8 mouse cellular contexts compared by ENCODE assay signal in genomic region chr17:34626062-34626772, GRCm38 (mm10). TPM values are rescaled to one million over a fixed set of nuclear protein-coding genes. Genes with fewer than 3 reads are reported as not detected.
DNase-seq lines count a peak whose midpoint lies in the region; ATAC-seq and TF ChIP-seq lines count a peak whose summit lies in the region.

No protein-coding gene starts in this region.

- TF ChIP-seq POLR2A in thymus, adult 2 months (IDR thresholded peaks at IDR 0.05; ENCODE audit: control insufficient read depth, extremely low read depth, insufficient read depth, low read length, poor library complexity), result no peak

- no peaks in the 10 kb centered on the region for H3K9me3 ChIP-seq in liver, embryonic 11.5 days (ENCODE audit: control insufficient read depth, low read length)

- peak; percentile 66 for DNase-seq in cerebellum, adult 9-11 months
- DNase-seq in cerebellum, adult 11 months, result no peak
- DNase-seq in thymus, adult 2 months, result no peak
- DNase-seq in thymus, postnatal 36 days, result no peak
- DNase-seq in liver, embryonic 11.5 days (ENCODE audit: low spot score), result no peak
- DNase-seq in testis, postnatal 10 days (ENCODE audit: low spot score), result peak; percentile 46
- DNase-seq in spleen, postnatal 10 days (ENCODE audit: low spot score in 2 of 2), result no peak
- no peak for DNase-seq in spleen, postnatal 36 days (ENCODE audit: low spot score in 2 of 2)

- no peak for TF ChIP-seq CTCF in thymus, adult 2 months (IDR thresholded peaks at IDR 0.05; ENCODE audit: borderline replicate concordance, control insufficient read depth, extremely low read depth, insufficient read depth, low read length, poor library complexity)

- no peaks in the 10 kb centered on the region for H3K27me3 ChIP-seq in thymus, adult 2 months (ENCODE audit: control insufficient read depth, insufficient read depth, low read length)
- H3K27me3 ChIP-seq in liver, embryonic 11.5 days (replicated peaks; ENCODE audit: control insufficient read depth, insufficient read depth, low read length), result peaks cover 30% of the 10 kb centered on the region

- H3K27ac ChIP-seq in thymus, adult 2 months (ENCODE audit: control insufficient read depth, insufficient read depth, low read length), result peak overlapping the region; percentile 89; the same call in 1 of the 2 replicates
- H3K27ac ChIP-seq in liver, embryonic 11.5 days (ENCODE audit: low read depth, low read length), result peak overlapping the region; percentile 67

- H3K36me3 ChIP-seq in thymus, adult 2 months (ENCODE audit: control insufficient read depth, insufficient read depth, low read length), result peaks cover 17% of the 10 kb centered on the region
- H3K36me3 ChIP-seq in liver, embryonic 11.5 days (ENCODE audit: control insufficient read depth, insufficient read depth, low read length), result peaks cover 12% of the 10 kb centered on the region

- WGBS in thymus, adult 2 months, result 72% methylated on average over 16 of the region's 16 CpGs
- WGBS in liver, embryonic 11.5 days, result 54% methylated on average over 16 of the region's 16 CpGs

- H3K4me3 ChIP-seq in thymus, adult 2 months (ENCODE audit: control insufficient read depth, insufficient read depth, low read length), result peak overlapping the region; percentile 89
- H3K4me3 ChIP-seq in liver, embryonic 11.5 days (ENCODE audit: low read depth, low read length), result peak overlapping the region; percentile 80

- peak overlapping the region; percentile 94 for H3K4me2 ChIP-seq in liver, embryonic 11.5 days

- H3K4me1 ChIP-seq in thymus, adult 2 months (replicated peaks; ENCODE audit: control insufficient read depth, insufficient read depth, low read length), result peaks cover 23% of the 10 kb centered on the region
- H3K4me1 ChIP-seq in liver, embryonic 11.5 days (replicated peaks; ENCODE audit: control insufficient read depth, insufficient read depth, low read length), result peaks cover 27% of the 10 kb centered on the region

- ATAC-seq in liver, embryonic 11.5 days (replicated peaks; ENCODE audit: low FRiP score), result peak; percentile 0; the same call in 1 of the 2 replicates

- peak overlapping the region; percentile 79 for H3K9ac ChIP-seq in liver, embryonic 11.5 days (ENCODE audit: low read depth, low read length)

RNA-seq across cellular contexts. Expression of gene Ppt2, which starts 2.1 kb away (rescaled TPM):
- 116 and 120 TPM in 2 replicates for polyA plus RNA-seq in thymus, adult 2 months (2012; rRNA removed)
- polyA plus RNA-seq in liver, embryonic 11.5 days (2014; fragmentation: Nextera tagmentation; extraction: Ambion mirVana), result 23.1 and 25.8 TPM in 2 replicates

RNA-seq across cellular contexts. Expression of gene Prrt1, which starts 3.1 kb away (rescaled TPM):
- 361 and 385 TPM in 2 replicates for polyA plus RNA-seq in thymus, adult 2 months (2012; rRNA removed)
- polyA plus RNA-seq in liver, embryonic 11.5 days (2014; fragmentation: Nextera tagmentation; extraction: Ambion mirVana), result not detected in 2 replicates

RNA-seq across cellular contexts. Expression of gene Egfl8, which starts 10.4 kb away (rescaled TPM):
- 13.0 and 16.0 TPM in 2 replicates for polyA plus RNA-seq in thymus, adult 2 months (2012; rRNA removed)
- 1.2 and 1.6 TPM in 2 replicates for polyA plus RNA-seq in liver, embryonic 11.5 days (2014; fragmentation: Nextera tagmentation; extraction: Ambion mirVana)

RNA-seq across cellular contexts. Expression of gene Fkbpl, which starts 18.3 kb away (rescaled TPM):
- polyA plus RNA-seq in thymus, adult 2 months (2012; rRNA removed), result 3.4 and 5.8 TPM in 2 replicates
- 9.5 and 9.7 TPM in 2 replicates for polyA plus RNA-seq in liver, embryonic 11.5 days (2014; fragmentation: Nextera tagmentation; extraction: Ambion mirVana)

RNA-seq across cellular contexts. Expression of gene Atf6b, which starts 20.7 kb away (rescaled TPM):
- 160 and 169 TPM in 2 replicates for polyA plus RNA-seq in thymus, adult 2 months (2012; rRNA removed)
- 39.9 and 48.5 TPM in 2 replicates for polyA plus RNA-seq in liver, embryonic 11.5 days (2014; fragmentation: Nextera tagmentation; extraction: Ambion mirVana)

Comparison
In these comparisons a context has a peak if more than half of its experiments do, and no peak if none do; other contexts are left out.
1. DNase-seq: peak in cerebellum, adult 9-11 months (single experiment) and testis, postnatal 10 days (single experiment); none in cerebellum, adult 11 months (single experiment), thymus, adult 2 months (single experiment), thymus, postnatal 36 days (0 of 2), liver, embryonic 11.5 days (single experiment), spleen, postnatal 10 days (0 of 2) and spleen, postnatal 36 days (0 of 2).
2. RNA of gene Prrt1, which starts 3.1 kb away (polyA plus RNA-seq): 361 to 385 TPM in thymus, adult 2 months; not detected in liver, embryonic 11.5 days; every median in the first group is over 100 times any median in the second.